Comparison of ENCODE assay signal across 27 mouse cellular contexts in the genomic region with DNA sequence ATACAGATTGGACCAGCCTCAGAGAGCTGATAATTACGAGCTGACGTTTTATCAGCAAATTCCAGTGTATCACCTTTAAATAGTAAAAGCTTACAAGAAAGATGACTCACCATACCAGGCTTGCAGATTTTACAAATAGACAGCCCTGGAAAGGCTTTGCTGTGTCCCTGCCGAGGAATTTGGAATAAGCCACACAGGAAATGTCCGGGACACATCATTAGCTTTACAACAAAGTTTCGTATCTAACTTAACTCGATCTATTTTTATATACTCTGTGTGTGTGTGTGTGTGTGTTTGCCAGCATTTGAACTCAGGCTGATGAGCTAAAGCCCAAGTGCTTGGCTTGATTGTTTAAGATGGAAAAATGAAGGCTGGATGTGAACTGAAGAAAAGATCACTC.
A peak's percentile ranks its signal among the peaks of the same experiment; 100 is the strongest.
DNase-seq lines count a peak whose midpoint lies in the region; ATAC-seq and TF ChIP-seq lines count a peak whose summit lies in the region.
"Had no signal": no experiment of that assay in that cellular context is flagged by ENCODE, and none has a peak within 500 bp of the region (broad histone marks: within the 10 kb centered on the region; RNA-seq: fewer than 3 reads in every experiment).

No protein-coding gene starts in this region.

- H3K9ac ChIP-seq in lung, embryonic 14.5 days = no peak overlapping the region
- no peak overlapping the region for H3K9ac ChIP-seq in lung, embryonic 16.5 days (ENCODE audit: low read length)
- H3K9ac ChIP-seq: kidney, embryonic 15.5 days; limb, embryonic 12.5 days; liver, embryonic 15.5 days; neural tube, embryonic 13.5 days had no signal

- no peaks in the 10 kb centered on the region for H3K9me3 ChIP-seq in lung, embryonic 14.5 days (ENCODE audit: low read depth, low read length)
- H3K9me3 ChIP-seq in lung, embryonic 16.5 days (ENCODE audit: control insufficient read depth, low read length) = no peaks in the 10 kb centered on the region
- H3K9me3 ChIP-seq in midbrain, embryonic 10.5 days (replicated peaks) = no peaks in the 10 kb centered on the region
- H3K9me3 ChIP-seq: kidney, embryonic 15.5 days; limb, embryonic 12.5 days; liver, embryonic 15.5 days; neural tube, embryonic 13.5 days had no signal

- peak overlapping the region; percentile 26; the same call in 1 of the 2 replicates for H3K27ac ChIP-seq in lung, embryonic 14.5 days (ENCODE audit: low read depth)
- peak overlapping the region; percentile 69 for H3K27ac ChIP-seq in lung, embryonic 16.5 days (ENCODE audit: low read length)
- H3K27ac ChIP-seq in midbrain, embryonic 10.5 days (replicated peaks) = no peak overlapping the region
- H3K27ac ChIP-seq: heart, adult 2 months; kidney, embryonic 15.5 days; limb, embryonic 12.5 days; liver, embryonic 15.5 days; neural tube, embryonic 13.5 days had no signal

- no peak overlapping the region for H3K4me3 ChIP-seq in lung, embryonic 14.5 days (ENCODE audit: low read depth, low read length)
- no peak overlapping the region for H3K4me3 ChIP-seq in lung, adult 2 months (replicated peaks; ENCODE audit: extremely low read depth, low read depth, low read length)
- H3K4me3 ChIP-seq in lung, embryonic 16.5 days (ENCODE audit: low read length) = no peak overlapping the region
- H3K4me3 ChIP-seq in midbrain, embryonic 10.5 days = no peak overlapping the region
- H3K4me3 ChIP-seq: heart, adult 2 months; kidney, embryonic 15.5 days; limb, embryonic 12.5 days; liver, embryonic 15.5 days; neural tube, embryonic 13.5 days had no signal

- DNase-seq in lung, embryonic 14.5 days = peak; percentile 86
- no peak for DNase-seq in lung, adult 2 months
- peak; percentile 63 for DNase-seq in lung, postnatal 36 days
- no peak for DNase-seq in midbrain, embryonic 10.5 days (ENCODE audit: low spot score)
- DNase-seq in gastrocnemius, postnatal 25 days = no peak
- DNase-seq: adrenal gland, adult 2 months; B cell, adult 2 months; cerebellum, adult 11 months; cerebellum, adult 9-10 months; cerebellum, postnatal 36 days; gastrocnemius, postnatal 36 days; heart, adult 2 months; kidney, adult 18-20 months; kidney, postnatal 25 days; thymus, adult 2 months; thymus, postnatal 36 days had no signal

- ATAC-seq in lung, embryonic 14.5 days (ENCODE audit: insufficient read depth) = peak; percentile 81
- ATAC-seq in lung, embryonic 16.5 days (ENCODE audit: low read depth) = peak; percentile 83
- no peak for ATAC-seq in megakaryocyte progenitor cell, adult 5-6 weeks (replicated peaks; ENCODE audit: poor library complexity)
- ATAC-seq: activated CD4-positive, CD25-positive, alpha-beta regulatory T cell, adult 4 months; forebrain, embryonic 14.5 days; hindbrain, embryonic 16.5 days; midbrain, embryonic 16.5 days had no signal

- no peak for TF ChIP-seq CTCF in lung, embryonic 14.5 days (IDR thresholded peaks at IDR 0.05; ENCODE audit: low read depth)
- no peak for TF ChIP-seq CTCF in lung, adult 2 months (IDR thresholded peaks at IDR 0.05; ENCODE audit: insufficient read depth, low read length)

- H3K36me3 ChIP-seq in lung, embryonic 14.5 days (ENCODE audit: insufficient read depth) = no peaks in the 10 kb centered on the region
- H3K36me3 ChIP-seq in lung, embryonic 16.5 days (ENCODE audit: control insufficient read depth, insufficient read depth, low read length) = no peaks in the 10 kb centered on the region
- H3K36me3 ChIP-seq in midbrain, embryonic 10.5 days = no peaks in the 10 kb centered on the region
- H3K36me3 ChIP-seq: kidney, embryonic 15.5 days; limb, embryonic 12.5 days; liver, embryonic 15.5 days; neural tube, embryonic 13.5 days had no signal

- no peak for TF ChIP-seq POLR2A in lung, adult 2 months (IDR thresholded peaks at IDR 0.05; ENCODE audit: borderline replicate concordance, extremely low read depth, low read depth, low read length)

- 22% methylated on average over 6 of the region's 6 CpGs for WGBS in lung, embryonic 14.5 days
- WGBS in lung, adult 2 months = 21% methylated on average over 6 of the region's 6 CpGs
- 30% methylated on average over 6 of the region's 6 CpGs for WGBS in lung, embryonic 16.5 days
- WGBS in midbrain, embryonic 10.5 days = 86% methylated on average over 6 of the region's 6 CpGs

- no peaks in the 10 kb centered on the region; the same call in 1 of the 2 replicates for H3K4me1 ChIP-seq in lung, embryonic 14.5 days (ENCODE audit: insufficient read depth)
- peaks cover 5% of the 10 kb centered on the region for H3K4me1 ChIP-seq in lung, adult 2 months (ENCODE audit: control insufficient read depth, insufficient read depth, low read length)
- H3K4me1 ChIP-seq in lung, embryonic 16.5 days (replicated peaks; ENCODE audit: control insufficient read depth, insufficient read depth, low read length) = peaks cover 10% of the 10 kb centered on the region
- peaks cover 9% of the 10 kb centered on the region for H3K4me1 ChIP-seq in midbrain, embryonic 10.5 days
- H3K4me1 ChIP-seq: kidney, embryonic 15.5 days; limb, embryonic 12.5 days; liver, embryonic 15.5 days; neural tube, embryonic 13.5 days had no signal

- no peak overlapping the region for H3K4me2 ChIP-seq in lung, embryonic 14.5 days
- H3K4me2 ChIP-seq in lung, embryonic 16.5 days (ENCODE audit: low read depth, low read length) = no peak overlapping the region
- H3K4me2 ChIP-seq: kidney, embryonic 15.5 days; limb, embryonic 12.5 days; liver, embryonic 15.5 days; midbrain, embryonic 11.5 days; neural tube, embryonic 13.5 days had no signal

- no peaks in the 10 kb centered on the region for H3K27me3 ChIP-seq in lung, embryonic 14.5 days (ENCODE audit: insufficient read depth, low read length)
- H3K27me3 ChIP-seq in lung, embryonic 16.5 days (ENCODE audit: control insufficient read depth, insufficient read depth, low read depth, low read length) = no peaks in the 10 kb centered on the region
- no peaks in the 10 kb centered on the region for H3K27me3 ChIP-seq in midbrain, embryonic 10.5 days (ENCODE audit: low read depth, poor library complexity, severe bottlenecking)
- H3K27me3 ChIP-seq: kidney, embryonic 15.5 days; limb, embryonic 12.5 days; liver, embryonic 15.5 days; neural tube, embryonic 13.5 days had no signal

Comparison
In these comparisons a context has a peak if more than half of its experiments do, and no peak if none do; other contexts are left out.
1. DNase-seq: peak in lung, embryonic 14.5 days (single experiment) and lung, postnatal 36 days (single experiment); none in lung, adult 2 months (single experiment), midbrain, embryonic 10.5 days (single experiment) and gastrocnemius, postnatal 25 days (single experiment).